Mouse (Mus musculus): Measurements from ENCODE around the gene Antxr1.

The Antxr1 gene

DNA sequence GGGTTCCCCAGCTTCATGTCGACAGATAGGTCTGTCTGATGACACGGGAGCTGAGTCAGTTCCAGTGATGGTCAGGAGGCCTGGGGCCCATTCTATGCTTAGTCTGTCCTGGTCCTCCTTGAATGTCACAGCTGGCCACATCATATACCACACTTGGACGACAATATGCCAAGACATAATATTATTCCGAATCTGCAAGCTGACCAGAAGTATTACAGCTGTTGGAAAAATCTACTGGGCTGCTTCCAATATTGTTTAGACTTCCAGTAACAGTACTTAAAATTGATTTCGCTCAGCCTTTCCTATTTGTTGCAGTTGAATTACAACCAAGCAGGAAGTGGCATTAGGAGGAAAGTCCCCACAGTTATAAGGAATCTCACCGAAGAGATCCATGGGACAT is 48.4 kb downstream of the Antxr1 start:
- DNase-seq, result no peak

DNA sequence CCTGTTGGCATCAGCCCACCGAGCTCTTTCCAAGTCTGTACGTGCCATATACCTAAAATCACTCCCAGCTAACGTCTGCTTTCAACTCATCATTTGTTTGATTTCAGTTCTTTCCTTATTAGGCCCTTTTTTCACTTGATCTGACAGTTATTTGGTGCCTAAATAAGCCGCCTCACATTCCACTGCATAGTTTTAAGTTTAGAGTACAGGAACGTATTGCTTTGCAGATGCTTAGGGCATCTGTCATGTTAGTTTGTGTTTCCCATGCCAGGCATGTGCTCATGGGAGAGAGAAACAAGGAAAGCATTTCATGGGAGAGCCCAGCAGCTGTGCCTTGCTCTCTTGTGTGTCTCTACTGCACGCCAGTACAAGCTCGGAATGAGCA is 50.3 kb downstream of the Antxr1 start:
- DNase-seq, result no peak

DNA sequence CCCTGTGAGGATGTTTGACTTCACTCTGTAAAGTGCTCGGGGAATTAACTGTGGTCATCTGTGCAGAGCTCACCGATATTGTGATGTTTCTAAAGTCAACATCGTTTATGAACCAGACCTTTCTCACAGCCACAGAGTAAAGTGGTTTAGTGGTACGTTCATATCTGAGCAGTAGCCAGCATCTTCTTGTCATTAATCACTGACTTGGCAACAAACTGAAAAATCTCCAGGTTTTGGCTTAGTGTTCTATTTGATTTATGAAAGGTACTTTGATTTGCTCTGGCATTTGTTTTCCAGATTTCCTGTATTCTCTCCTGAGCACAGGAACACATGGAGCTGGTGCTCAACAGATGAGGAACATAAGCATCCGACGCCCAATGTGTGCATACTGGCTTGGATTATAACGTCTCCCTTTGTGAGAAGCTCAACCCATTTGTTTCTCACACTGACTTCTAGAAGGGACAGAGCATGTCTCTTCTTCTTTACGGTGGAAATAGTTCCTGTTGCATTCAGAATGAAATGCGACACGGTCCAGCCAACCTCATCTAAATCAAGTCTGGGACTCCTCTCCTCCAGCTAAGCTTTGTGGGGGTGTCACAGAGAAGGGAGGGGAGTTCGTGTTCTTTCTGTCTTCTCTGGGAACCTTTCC is 50.8 kb downstream of the Antxr1 start:
- no peak for DNase-seq

DNA sequence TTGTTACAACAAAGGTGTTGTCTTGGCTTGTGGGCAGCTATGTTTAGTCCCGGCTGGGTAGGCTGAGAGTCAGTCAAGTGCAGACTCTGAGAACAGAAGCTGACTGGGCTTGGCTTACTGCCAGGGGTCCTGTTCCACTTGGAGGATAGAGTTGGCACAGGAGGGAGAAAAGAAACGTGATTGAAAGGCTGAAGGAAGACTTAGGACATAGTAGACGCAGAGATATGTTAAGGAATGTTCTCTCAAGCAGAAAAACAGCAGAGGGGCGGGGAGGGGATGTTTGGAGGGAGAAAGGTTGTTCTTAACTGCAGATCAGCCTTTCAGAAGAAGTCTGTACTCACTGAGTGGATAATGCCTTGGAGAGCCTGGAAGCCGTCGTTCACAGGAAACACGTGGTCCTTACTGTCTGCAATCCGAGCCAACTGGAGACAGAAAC is 53.3 kb downstream of the Antxr1 start:
- peak; percentile 83 for DNase-seq

DNA sequence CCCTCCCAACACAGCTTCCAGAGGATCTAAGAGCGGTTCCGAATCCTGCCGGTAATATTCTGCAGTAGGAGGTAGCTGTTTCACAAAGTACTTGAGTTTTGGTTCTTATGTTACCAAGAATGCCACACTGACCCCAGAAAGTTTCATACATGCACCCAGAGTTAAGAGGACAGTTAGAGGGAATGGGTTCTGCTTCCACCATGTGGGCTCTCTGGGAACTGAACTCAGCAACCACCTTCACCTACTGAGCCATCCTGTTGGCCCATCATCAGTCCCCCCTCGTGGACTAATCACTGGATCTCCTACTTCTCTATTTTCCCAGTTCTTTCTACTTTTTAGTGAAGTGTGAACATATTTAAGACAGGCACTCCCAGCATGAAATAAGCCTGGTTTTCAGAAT is 53.9 kb downstream of the Antxr1 start:
- DNase-seq, result no peak

DNA sequence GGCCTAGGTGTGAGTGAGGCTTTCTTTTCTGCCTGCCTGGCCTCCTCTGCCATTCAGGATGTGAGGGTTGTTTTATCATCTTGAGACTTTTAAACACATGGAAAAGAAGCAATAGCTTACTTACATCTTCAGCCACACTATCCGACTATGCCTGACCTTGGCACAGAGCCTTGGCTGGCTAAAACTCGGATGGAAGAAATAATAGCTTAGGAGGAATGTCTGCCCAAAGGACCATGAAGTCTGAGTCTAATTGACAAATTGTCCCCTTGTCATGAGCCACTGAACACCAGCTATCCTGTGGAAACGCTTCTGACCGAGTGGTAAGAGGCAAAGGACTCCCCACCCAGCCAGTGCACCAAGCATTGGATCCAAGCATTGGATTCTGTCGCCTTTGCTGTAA is 57.5 kb downstream of the Antxr1 start:
- peak in 1 of 2 experiments; percentile 29 for DNase-seq

DNA sequence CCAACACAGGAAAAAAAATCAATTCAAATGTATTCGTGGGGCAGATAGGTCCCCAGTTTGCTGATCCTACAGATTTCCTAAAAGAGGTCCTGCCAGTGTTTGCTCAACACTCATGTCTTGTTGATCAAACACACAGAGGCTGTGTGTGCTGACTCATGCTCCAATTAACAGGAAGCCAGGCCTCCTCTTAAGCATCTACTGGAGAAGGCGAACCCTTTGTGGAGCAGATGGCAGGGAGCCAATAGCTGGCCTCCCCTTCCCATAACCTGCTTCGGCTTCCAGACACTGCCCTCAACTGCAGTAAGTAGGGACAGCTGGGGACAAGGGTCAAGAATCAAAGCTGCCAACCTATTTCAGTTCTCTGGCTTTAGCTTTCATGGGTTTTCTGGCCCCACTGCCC is 58.1 kb downstream of the Antxr1 start:
- peak; percentile 70 to 74 for DNase-seq

DNA sequence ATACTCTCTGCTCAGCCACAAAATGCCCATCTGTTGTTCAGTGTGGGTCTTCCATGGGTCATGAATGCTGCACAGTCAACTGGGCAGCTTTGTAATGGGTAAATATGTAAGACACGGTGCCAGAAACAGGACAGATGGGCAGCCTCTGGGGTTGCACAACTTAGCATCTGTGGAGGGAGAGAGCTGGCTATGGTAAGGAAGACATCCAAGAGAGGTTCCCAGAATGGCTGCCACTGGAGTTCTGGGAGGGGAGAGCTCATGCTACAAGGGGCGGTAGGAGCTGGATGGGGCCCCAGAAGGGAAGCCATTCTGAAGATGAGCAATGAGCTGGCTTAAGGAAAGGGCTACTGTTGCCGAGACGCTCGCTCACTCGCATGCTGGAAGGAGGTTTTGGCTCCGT is 58.7 kb downstream of the Antxr1 start:
- DNase-seq, result peak; percentile 64 to 75

DNA sequence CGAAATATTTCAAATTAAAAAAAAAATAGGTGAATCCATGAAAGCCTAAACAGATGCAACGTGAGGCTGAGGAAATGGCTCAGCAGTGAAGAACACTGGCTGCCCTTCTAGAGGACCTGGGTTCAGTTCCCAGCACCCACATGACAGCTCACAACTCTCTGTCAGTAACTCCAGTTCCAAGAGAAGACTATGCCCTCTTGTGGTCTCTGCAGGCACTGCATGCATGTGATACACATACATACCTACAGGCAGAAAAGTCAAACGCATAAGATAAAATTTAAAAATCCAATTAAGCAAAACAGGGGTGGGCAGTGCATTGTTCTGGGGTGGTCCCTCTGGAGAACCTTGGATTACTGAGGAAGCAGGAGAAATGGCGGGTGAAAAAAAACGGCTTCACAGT is 60.8 kb downstream of the Antxr1 start:
- DNase-seq, result peak; percentile 26 to 47

DNA sequence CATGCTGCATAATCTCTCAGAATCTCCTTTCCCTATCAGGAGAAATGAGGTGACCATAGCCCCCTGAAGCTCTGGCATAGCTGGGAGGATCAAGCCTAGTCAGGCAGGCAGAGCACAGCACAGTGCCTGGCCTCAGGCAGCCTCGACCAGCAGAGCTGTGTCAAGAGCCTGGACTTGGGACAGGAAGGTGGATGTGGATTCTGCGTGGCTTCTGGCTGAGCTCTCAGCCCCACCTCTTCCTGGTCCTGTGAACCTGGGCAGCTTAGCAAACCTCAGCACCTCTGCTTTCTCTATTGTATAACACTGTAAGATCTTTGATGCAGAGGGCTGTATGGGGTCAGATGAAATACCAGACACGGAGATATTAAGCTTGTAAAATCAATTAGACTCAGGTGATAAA is 61.8 kb downstream of the Antxr1 start:
- DNase-seq, result no peak

DNA sequence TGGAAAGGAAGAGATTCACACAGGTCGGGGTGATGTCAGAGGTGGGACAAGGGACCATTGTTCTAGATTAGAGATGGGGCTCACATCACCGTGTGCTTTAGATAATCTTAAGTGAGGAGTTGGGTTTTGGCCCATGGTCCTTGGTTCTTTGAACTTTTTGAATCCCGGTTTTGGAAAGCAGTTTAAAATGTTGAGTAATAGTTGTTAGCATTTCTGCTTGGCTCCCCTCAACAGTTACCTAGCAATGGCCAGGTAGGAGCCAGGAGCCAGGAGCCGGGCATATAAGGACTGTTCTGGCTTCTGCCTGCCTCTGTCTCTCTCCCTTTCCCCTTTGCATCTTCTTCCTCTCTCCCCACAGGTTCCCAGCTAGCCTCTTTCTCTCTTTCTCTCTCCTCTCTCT is 62.5 kb downstream of the Antxr1 start:
- DNase-seq, result no peak

DNA sequence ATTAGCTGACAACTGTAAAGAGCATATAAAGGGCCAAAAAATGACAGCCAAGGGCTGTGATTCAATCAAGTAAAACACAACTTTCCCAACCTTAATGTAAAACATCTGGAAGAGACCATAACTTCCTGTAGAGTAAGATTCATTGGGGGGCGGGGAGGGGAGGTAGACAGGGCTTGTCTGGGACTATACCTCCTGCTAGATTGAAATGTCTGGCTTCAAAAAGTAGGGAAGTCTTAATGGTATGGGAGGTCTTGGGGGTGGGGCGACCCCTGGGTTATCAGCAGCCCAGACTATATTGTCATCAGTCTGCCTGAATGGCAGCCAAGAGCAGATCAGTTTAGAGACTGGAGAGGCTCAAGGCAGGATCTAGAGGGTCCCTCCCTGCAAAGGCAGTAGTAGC is 63.4 kb downstream of the Antxr1 start:
- DNase-seq, result no peak

DNA sequence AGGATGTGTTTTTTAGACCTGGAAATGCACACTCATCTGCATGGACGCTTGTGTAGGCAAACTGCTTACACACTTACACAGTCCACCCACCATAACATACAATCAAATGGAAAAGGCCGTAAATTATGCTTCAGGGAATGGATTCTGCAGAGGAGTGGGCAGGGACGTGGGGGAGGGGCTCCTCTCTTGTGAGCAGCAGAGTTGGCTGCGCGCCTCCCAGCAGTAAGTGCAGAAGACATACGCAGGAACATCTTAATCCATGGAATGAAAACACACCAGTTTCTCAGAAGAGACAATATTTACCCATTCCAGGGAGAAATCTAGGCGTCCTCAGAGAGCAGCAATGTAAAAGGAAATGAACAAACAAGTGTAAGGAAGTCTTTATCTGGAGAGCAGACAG is 65.2 kb downstream of the Antxr1 start:
- peak; percentile 66 to 75 for DNase-seq

DNA sequence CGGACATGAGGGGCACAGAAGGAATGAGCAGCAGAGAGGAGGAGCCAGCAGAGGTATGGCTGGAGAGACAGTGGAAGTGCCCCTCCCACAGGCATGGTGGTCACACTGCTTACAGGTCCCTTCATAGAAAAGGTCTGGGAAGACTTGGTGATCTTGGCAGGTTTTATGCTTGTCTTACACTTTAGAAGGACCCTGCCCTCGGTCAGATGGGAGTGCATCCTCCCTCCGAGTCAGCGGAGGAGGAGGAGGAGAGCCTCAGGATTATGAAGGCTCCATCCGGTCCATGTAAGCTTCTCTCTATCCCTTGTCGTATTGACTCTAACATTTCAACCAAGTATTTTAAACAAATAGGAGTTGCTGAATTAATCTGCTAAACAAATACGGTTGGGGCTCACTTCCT is 65.7 kb downstream of the Antxr1 start:
- DNase-seq, result no peak

DNA sequence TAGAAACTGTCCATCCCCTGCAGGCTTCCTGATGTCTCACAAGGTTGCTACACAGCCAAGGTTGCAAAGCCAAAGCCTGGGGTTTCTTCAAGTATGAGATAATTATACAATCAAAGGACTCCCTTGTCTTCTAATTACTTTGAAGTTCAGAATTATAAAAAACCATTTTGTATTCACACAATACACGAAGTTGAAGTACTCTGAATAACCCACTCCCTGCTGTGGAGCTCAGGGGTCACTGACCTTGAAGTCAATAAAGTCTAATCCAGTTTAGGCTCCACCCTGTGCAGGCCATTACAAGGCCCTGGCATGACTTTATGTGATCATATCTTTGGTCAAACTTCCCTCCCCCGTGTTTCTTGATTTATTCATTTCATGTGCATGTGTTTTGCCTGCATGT is 73.0 kb downstream of the Antxr1 start:
- no peak for DNase-seq

DNA sequence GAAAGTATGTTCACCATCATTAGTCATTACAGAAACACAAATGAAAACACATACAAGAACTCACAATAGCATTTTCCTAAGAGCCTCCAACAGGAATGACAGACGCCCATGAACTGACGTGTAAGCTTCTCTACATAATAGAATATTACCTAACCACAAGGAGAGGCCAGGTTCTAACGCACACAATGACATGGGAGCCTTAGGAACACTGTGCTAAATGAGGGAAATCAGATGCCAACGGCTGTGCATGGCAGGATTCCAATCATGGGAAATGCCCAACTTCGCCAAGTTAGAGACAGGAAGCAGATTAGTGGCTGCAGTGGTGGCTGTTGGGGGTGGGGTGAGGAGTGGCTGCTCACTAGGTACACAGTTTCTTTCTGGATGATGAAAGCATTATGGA is 76.6 kb downstream of the Antxr1 start:
- DNase-seq, result peak; percentile 62 to 69

DNA sequence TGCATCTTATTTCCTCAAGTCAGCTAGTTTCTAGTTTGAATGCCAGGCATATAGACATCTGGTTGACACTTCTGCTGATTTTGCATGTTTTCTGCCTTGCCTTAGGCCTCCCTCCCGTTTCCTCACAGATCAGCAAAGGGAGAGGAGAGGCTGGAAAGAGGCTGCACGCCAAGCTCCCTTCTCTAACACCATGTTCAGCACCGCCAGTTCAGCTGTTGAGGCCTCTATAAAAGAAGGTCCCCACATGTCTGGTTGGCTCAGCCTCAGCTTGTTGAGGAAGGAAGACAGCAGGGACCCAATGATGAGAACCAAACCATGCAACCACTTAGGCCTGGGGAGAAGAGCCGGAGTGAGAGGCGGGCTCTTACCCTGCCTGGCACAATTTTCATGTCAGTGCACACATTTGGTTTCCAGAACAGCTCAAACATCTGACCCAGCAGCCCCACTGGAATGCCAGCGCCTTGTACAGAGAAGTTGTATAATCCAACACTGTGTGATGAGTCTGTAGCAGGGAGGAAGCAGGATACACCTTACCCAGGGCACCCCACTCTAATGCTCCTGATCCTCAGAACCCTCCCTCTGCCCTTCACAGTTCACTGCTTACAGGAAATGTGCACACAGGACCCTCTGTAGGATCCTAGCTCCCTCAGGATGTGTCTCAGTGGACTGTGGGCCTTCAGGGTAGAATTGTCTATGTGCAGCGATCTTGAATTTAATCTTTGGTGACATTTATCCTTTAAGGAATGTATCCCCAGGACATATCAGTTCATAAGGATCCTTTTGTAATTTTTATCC is 77.4 kb downstream of the Antxr1 start:
- peak; percentile 54 to 70 for DNase-seq

DNA sequence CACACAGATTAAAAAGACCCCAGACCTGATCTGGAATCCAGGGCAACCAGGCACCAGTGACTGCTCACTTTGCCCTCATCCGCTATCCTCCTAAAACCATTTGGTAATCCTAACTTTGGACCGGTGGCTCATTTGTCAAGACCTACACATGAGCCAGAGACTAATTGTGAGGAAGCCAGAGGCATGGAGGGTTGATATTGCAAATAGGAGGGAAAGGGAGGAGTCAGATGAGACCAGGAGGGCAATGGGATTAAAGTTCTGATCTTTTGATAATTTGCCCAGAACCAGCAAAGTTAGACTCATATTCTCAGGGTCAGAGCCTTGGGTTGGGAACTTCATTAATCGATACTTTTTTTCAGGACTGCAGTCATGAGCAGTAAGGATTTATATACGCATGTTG is 78.2 kb downstream of the Antxr1 start:
- no peak for DNase-seq

DNA sequence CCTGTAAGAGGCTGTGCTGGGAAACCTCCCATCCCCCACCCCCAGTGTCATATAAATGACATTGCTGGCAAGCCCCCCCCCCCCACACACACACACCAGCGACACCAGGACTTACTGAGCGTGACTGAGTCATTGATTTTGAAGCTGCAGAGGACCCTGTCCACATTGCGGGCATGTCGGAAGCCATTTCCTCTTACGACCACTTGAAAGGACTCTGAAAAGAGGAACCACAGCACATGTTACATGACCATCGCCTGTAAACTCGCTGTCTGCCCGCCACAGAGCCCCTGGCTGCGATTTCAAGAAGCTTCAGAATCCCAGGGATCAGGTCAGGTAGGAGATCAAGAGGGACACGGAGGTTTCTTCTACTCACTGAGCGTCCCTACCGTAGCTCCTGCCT is 80.0 kb downstream of the Antxr1 start:
- no peak for DNase-seq

DNA sequence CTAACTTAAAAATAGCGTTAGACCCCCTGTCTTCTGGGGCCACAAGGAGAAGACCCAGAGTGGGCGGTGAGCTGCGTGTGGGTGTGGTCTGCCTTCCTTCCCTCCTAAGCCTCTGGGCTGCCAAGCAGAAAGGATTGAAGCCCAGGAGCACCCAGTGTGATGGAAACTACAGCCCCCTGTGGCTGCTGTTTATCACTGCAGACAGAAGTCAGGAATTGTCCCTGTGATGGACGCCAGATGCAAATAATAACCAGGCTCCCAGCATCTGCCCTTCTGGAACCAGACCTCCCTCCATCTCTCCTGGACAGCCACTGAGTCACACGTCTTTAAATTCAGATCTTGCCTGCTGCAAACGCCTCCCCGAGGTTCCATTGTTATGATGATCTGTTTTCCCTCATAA is 80.9 kb downstream of the Antxr1 start:
- DNase-seq, result no peak

DNA sequence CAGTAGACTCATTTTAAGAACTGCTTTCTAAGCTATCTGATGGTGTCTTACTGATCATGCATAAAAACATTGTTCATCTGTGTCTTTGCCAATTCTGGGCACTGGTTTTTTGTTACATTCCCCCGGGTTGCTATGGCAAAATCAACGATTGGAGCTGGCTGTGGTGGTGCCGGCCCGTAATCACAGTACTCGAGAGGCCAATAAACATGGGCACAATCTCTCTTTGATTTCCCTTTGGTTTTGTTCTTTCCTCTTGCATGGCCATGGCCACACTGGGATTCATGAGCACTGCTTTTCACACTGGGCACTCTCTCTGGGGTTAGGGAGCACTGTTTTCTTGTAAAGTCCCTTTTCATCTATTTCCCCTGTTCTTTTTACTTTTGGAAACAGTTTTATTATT is 83.9 kb downstream of the Antxr1 start:
- DNase-seq, result peak; percentile 29 to 36

DNA sequence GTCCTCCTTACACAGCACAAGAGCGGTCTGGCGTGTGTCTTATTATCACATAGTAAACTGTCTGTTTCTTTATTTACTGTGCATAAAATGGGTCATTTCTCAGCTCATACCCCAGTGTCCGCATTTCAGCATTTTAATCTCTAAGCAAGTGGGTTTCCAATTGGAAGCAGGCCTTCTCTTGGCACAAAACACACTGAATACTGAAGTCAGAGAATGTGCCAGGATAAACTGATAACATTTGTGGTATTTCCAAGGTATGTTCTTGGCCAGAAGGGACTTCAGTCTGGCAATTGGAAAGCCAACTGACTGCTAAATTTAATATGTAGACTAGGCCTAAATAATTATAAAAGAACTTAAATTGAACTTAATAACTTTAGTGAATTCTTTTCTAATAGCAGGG is 84.9 kb downstream of the Antxr1 start:
- peak; percentile 60 to 68 for DNase-seq

DNA sequence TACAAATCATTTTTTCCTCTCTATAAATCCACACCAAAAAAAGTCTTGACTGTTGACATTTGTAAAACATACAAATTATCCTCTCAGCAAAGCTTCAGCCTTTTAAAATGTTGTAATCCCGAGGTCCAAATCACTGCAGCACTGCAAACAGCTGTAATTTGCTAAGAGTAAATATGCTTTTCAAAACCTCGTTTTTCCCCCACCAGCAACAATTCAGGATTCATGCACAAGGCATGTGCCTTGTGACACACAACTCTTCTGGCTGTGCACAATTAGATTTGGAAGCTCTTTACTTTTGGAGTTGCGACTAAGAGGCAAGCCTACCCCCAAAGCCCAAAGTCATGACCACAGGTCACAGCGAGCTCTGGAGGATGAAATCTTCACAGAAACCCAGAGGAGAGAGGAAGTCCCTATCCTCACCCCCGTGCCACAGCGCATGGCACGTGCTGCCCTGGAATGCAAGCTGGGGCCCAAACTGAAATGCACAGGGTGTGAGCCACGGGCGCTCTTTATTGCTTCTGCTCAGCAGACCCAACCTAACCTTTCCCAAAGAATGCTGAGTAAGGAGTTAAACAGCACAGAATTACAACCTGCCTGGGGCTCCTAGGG is 87.3 kb downstream of the Antxr1 start:
- no peak for DNase-seq
